Mouse (Mus musculus): ENCODE measurements at regions not wholly inside any gene's neighbourhood (a gene's known extent, or its start where the extent isn't known, plus 50 kb on each side); places are given as distances from the start of the nearest gene placed in this dataset.
A peak's percentile ranks its signal among the peaks of the same experiment; 100 is the strongest.

DNA sequence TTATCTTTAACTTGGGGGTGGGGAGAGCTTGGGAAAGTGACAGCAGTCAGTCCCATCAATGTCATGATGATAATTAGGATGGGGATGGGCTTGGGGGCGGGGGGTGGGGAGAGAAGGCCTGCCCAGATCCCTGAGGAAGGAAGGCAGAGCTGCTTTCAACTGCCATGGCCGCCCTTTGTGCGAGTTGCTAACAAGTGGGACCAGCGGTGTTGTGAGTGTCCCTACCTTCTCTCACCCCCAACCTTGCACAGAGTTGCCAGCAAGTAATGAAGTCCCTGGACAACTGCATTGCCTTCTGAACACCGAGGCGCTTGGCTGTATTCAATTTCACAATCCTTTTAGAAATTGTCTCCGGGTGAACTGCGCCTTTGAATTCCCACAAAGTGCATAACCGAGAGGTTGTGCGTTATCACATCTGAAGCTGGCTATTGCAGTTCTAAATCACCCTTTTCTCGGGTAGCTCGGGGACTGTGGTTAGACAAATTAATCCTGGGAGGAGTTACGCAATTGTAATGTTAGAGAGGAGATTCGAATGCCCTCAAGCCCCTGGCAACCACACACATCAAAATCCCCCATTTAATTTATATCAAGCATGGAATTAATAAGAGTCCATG lies 257.9 kb upstream of the Daam1 start:
- DNase-seq (ENCODE audit: low spot score in 2 of 2): no peak

DNA sequence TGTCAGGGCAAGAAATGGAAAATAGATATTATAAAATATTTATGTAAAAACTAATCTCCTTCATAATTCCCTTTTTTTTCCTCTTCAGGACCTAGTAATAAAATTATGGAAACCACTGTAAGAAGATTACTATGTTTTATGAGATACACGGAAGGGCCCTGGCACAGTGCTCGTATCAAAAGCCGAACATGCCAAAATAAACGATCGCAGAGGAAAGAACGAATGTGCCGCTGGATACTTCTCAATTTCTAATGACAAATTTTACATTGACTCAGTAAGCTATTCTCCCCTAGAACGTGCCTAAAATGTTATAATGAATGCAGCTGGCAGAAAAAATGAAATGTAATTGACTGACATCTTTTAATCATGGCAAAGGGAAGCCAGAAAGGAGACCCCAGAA lies 257.4 kb upstream of the Daam1 start:
- no peak for DNase-seq (ENCODE audit: low spot score in 2 of 2)

DNA sequence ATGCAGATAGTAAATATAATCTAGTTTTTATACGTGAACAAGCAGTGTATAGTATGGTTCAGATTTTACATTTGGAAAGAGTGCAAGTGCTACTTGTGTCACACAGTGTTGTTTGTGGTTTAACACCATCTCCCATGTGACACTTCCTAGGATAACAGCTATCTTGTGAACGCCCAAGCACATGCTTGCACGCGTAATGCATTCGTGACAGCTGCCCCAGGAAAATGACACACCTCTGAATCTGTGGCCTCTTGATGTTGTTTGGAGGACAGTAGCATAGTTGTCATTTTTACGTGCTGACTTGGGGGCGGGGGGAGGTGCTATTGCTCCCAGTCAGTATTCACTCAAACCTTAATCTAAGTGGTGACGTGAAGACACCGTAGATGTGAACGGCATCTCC lies 256.2 kb upstream of the Daam1 start:
- no peak for DNase-seq (ENCODE audit: low spot score in 2 of 2)

DNA sequence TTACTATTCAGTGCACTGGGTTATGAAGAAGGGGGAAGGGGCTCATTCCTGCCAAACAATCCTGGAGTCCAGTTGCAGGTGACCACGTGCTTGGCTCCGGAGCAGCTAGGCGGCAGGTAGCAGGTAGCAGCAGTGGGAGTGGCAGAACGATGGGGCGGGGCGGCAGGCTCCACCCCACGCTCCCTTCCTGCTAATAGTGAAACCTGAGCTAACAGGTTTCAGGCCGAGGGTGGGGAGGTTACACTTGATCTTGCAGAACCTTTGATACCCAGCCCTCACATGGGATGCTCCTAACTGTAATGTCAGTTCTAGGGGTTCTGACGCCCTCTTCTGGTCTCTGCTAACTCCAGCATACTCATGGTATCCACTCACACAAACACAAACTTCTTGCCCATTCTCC lies 253.5 kb upstream of the Daam1 start:
- DNase-seq (ENCODE audit: low spot score in 2 of 2): peak in 1 of 2 experiments; percentile 15

DNA sequence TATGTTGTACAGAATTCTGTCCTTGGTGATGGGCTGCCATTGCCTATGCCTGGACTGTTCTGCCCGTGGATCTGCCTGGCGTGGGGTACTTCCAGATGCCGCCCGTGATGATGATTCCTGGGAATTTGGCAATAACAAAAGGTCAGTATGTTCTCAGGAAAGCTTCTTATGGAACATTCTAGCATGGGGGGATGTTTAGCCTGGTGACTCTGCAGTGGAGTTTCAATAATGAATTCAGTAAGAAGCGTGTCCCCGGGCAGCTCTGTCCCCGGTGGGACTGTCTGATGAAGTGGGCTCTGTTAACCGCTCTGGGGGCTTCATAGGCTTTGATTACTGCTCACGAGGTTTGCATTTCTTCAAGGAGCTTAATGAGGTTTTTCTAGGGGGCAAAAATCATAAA lies 252.9 kb upstream of the Daam1 start:
- DNase-seq (ENCODE audit: low spot score in 2 of 2): peak in 1 of 2 experiments; percentile 2

DNA sequence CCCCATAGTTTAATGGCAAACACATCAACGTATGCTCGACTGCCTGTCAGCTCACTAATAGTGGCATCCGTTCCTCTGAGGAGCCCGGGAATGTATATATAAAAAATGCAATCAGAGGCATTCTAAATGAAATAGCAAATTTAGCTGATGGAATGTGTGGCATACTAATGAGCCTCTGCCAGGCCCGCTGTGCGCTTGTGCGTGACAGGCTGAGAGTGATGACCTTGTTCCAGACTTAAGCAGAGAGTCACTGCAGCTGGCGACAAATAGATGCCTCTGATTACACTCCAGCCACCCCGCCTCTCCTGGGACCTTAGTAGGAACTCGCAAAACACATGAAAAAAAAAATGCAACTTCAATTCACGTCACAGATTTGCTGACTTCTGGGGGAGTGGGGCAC lies 252.0 kb upstream of the Daam1 start:
- peak in 1 of 2 experiments; percentile 5 for DNase-seq (ENCODE audit: low spot score in 2 of 2)

DNA sequence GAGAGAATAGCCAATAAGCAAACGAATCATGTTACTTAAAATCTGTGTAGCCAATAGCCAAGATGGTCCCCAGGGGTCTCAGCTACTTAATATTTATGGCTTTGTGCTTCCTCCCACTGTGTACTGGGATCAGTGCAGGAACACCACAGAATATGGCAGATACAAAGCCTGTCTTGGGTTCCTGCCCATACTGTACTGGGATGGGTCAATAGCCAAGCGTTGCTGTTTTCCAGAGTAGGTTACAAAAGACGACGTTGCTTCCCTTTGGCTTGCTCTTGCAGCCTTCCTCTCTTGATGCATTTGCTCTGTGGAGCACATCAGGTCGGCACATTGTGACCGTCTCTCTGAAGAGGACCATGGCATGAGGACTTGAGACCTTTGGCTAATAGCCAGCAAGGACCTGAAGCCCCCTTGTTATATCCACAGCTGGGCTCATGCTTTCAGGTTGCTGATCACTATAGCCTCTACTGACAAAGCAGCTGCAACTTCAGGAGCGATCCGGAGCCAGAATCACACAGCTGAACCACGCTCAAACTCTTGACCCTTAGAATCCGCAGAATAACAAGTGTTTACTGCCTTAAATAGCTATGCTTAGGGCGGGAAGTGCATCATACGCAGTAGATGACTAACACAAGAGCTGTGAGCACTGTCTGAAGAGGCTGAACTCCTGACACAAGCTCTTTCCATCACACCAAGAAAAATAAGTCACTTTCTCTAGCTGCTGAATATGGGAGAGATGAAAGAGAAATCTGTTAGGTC lies 250.2 kb upstream of the Daam1 start:
- peak in 1 of 2 experiments; percentile 3 for DNase-seq (ENCODE audit: low spot score in 2 of 2)

DNA sequence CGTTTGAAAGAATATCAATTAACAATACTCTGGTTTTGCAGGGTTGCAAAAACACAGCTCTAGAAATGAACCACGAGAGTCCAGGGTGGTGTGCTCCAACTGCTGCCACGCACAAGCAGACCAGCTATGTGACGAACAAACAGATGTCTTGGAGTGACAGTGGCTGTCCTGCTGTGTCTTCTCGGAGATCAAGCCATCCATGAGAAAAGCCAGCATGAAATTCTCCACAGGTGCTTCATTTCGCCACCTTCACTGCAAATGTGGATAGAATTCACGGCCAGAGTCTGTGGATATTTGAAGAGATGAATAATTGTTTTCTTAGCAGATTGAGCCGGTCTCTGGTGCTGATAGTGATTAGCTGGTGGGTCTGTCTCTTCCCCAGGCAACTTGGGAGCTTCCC lies 246.3 kb upstream of the Daam1 start:
- DNase-seq (ENCODE audit: low spot score in 2 of 2): no peak

DNA sequence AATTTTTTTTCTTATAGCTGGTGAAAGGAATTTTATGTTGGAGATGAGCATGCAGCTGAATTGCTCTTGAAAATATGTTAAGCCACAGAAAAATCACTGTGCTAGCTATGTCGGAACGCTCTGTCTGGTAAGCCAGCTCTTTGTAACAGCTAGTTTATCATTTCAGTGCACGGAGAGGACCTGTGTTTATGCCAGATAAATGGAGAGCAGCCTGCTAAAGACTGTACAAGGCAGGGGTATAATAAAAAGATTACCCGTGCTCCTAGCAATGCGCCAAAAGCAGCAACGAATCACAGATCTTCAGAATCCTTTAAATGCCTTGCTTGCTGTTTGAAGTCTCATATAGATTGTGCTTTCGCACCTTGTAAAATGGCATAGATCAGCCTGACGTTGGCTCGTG lies 232.2 kb upstream of the Daam1 start:
- DNase-seq (ENCODE audit: low spot score in 2 of 2): no peak

DNA sequence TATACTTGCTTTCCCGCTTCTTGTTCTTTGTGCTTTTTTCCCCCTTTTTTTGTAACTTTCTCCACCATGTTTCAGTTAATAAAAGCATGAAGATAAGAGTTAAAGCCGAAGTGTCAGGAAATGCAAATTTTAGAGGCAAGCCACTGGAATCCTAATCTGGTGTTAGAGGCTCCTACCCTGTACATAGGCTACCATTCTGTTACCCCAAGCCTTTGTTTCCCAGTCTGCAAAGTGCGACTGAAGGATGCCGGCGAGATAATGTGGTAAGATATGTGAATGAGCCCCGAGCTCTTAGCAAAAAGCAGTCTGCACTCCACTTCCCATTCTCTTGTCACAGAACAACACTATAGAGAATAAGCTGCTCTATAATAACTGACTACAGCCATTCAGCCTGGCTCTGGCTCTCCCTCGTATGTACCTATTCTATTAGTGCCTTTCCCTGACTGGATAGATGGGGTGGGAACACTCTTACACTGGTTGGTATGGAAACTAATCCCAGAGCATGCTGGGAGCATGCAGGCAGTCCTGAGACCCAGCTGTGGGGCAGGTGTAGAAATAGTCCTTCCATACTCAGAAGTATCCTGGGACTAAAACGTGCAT lies 229.7 kb upstream of the Daam1 start:
- DNase-seq (ENCODE audit: low spot score in 2 of 2): no peak

DNA sequence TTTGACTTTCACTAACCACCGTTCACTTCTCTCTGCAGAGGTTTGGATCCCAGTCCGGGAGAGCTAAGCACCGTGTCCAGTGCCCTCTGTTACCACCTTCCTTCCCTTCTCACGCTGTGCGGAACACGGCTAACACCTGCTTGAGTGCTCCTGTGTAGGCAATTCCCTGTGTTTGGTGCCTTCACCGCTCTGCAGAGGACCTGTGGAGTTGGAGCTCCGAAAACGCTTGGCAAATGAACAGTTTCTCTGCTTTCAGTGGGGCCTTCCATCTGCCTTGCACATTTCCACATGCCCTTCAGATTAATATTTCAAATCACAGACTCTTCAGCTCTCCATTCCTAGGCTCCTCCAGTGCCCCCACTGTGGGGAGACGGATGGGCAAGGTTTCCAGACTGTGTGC lies 227.7 kb upstream of the Daam1 start:
- DNase-seq (ENCODE audit: low spot score in 2 of 2): no peak

DNA sequence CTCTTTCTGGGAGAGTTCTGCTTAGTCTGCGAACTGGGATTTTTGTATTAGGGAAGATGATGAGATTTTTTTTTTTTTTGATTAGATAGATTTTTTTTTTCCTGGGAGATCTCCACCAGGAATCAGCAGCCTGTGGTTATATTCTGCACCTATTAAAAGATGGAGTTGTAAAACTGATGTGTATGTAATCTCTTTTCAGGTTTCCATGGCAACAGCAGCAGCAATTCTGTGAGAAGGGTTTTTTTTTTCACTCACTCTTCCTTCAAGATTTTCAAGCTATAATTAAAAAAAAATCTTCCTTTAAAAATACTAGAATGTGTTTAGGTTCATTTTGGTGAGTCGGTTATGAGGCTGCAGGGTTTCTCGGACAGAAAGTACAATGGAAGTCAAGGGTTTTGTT lies 224.5 kb upstream of the Daam1 start:
- no peak for DNase-seq (ENCODE audit: low spot score in 2 of 2)

DNA sequence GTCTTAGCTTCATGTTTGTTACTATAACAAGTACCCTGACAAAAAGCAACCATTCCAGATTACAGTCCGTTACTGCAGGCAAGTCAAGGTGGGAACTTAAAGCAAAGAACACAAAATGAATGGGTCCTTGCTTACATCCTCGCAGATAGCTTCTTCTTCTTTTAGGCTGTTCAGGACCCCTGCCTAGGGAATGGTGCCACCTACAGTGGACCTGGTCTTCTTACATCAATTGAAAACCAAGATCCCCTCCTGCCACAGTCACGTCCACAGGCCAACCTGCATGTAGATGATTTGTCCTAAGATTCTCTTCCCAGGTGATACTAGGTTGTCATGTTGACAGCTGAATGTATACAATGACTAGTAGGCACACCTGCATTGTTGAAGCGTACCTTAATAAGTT lies 222.9 kb upstream of the Daam1 start:
- DNase-seq (ENCODE audit: low spot score in 2 of 2): no peak

DNA sequence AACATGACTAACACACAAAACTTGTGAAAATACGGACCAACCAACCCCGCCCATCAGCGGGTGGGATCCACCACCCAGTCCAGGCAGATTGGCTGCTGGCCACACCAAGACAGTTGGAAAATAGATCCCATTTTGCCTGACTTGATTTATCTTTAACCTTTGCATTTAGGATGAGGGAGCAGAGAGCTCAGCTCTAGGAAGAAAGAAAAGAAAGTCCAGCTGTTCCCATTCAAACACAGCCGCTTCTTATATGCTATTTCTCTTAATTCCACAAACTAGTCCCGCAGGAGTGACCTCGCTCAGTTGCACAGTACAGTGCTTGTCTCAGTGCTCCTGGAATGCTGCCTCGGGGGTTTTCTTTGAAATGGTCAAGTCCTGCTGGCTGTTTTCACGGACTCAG lies 217.6 kb upstream of the Daam1 start:
- DNase-seq (ENCODE audit: low spot score in 2 of 2): no peak

DNA sequence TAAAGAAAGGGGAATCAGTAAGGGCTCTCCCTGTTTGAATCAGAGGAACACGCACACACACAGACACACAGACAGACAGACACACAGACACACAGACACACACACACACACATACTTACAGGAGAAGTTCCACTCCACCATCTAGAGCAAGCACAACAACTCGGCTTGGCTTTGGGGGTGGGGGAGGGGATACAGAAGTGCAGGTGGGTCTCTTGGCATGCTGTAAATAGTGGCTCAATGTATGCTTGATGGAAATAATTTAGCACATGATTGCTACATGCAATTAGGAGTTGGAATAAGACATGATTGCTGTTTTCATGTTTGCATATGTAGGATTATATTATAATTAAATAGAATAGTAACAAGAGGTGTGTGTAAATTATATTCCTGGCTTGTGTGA lies 215.9 kb upstream of the Daam1 start:
- DNase-seq (ENCODE audit: low spot score in 2 of 2): no peak

DNA sequence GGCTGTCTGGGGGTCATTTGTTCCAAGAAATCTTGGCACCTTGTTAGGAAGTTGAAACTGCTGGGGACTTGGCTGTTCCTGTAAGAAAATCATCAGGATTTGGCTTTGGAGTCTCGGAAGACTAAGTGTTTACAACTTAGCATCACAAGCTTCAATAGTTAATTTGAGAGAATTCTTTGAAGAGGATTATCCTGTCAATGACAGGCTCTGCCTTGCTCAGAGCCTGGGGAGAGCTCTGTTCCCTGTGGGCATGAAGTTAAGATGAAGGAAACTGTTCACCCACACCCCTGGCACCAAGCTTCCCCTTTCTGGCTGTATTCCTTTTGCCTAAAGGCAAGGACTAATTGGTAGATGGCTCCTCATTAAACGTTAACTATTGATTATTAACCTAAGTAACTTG lies 215.5 kb upstream of the Daam1 start:
- no peak for DNase-seq (ENCODE audit: low spot score in 2 of 2)

DNA sequence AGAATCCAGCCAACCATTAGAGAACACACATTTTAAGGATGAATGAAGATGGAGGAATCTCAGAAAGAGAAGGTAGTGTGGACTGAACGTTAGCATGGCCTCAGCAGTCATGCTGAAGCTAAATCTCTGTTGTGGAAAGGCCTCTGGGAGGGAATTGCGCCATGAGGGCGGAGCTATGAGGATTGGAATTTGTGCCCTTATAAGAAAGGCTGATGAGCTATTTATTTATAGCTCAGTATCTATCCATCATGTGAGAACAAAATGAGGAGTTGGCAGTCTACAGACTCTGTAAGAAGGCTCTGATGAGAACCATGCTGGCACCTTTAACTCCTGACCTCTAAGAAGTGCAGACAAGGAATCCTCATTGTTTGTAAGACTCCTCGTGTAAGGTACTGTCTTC lies 214.8 kb upstream of the Daam1 start:
- DNase-seq (ENCODE audit: low spot score in 2 of 2): no peak

DNA sequence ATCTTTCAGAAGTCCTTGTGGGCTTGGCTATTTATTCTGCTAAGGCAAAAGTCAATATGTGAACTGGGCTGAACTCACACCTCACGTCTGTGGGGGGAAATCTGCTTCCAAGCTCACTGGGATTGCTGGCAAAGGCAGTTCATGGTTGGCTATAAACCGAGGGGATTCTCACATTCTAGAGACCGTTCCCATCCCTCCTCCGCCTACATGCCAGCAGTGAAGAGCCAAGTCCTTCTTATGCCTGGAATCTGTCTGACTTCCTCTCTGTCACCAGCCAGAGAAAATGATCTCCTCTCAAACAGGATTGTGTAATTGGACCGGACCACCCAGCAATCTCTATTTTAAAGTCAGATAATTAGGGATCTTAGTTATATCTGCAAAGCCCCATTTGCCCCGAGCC lies 212.4 kb upstream of the Daam1 start:
- no peak for DNase-seq (ENCODE audit: low spot score in 2 of 2)

DNA sequence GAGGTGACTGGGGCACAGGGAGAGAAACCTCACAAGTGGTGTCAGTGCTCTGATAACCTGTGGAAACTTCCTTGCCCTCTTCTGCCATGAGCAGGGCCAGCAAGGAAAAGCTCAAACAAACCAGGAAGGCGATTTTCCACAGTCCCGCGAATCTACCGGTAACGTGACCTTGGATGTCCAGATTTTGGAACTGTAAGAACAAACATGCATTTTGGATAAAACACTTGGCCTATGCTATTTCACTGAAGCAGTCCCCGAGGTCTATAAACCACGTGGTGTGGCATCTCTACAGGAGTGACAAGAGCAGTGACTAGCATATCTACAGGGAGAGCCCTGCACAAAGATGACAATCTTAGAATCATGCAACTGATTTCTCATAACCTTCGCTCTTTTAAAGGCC lies 211.9 kb upstream of the Daam1 start:
- DNase-seq (ENCODE audit: low spot score in 2 of 2): no peak

DNA sequence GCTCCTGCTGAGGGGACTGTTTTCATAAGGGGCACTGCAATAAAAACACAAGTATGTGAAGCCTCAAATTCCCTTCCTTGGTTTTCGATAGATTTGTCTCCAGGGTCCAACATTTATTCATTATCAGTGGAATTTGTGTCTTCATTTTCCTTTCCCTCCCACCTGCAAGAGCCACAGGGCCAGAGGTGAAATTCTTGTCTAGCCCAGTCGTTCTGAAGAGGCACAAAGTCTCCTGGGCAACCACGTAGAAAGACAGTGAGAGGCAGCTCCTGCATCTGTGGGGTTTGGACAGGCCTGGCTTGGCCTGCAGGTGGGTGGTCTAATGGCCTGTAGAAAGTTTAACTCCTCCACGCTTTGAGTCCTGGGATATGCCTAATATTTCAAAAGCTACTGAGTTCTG lies 211.3 kb upstream of the Daam1 start:
- no peak for DNase-seq (ENCODE audit: low spot score in 2 of 2)

DNA sequence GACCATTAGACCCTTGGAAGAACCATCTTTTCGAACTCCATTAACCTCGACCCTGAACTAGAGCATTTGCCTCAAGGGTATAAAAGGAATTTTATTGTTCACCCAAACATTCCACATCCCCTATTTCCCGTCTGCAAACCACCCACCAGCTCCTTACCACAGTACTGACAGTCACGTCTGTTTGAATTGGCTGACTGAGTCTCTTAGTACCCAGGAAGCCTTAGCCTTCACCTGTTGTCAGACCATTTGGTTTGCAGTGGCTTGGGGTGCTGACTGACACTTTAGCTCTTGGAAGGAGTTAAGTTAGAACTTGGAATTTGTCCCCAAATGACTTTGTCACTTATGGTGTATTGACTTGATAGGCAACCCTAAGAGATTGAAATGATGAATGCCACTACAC lies 209.3 kb upstream of the Daam1 start:
- no peak for DNase-seq (ENCODE audit: low spot score in 2 of 2)

DNA sequence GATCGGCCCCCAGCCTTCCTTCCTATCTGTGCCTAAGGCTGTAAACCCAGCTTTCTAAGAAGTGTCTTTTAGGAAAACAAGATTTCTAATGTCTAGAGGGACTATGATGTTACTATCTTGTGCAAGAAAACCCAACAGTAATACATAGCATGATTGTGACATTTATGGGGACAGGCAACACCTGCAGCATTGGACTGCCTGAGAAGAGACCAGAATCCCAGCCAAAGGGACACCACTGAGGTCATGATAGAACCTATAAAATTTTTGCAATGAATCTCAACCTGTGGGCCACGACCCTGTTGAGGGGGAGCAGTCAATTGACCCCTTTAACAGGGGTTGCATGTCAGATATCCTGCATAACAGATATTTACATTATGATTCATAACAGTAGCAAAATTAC lies 208.1 kb upstream of the Daam1 start:
- no peak for DNase-seq (ENCODE audit: low spot score in 2 of 2)

DNA sequence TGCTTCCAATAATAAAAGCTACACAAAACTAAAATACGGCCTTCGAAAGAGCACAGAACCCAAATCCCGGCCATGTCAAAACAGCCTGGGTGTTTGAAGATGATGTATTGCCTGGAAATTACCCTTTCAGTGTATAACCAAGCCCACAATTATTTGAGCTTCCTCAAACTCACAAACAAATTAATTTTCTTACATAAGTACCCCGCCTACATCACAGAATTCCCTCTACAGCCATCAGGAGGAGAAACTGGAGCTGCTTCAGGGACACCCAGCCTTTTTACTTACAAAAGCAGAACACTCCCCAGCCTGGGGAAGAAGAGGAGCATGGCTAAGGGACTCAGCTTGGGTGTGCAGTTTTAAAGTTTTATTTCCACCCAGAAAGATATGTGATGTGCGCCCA lies 207.6 kb upstream of the Daam1 start:
- no peak for DNase-seq (ENCODE audit: low spot score in 2 of 2)

Measured in frontal cortex, postnatal 10 days (tissue).